Mouse (Mus musculus) telencephalon, adult 2 months (tissue): ENCODE measurements around the gene 4930467E23Rik.
"Not testable (repeated sequence)": the region's sequence is repeated elsewhere in the genome, so short reads cannot be mapped to it uniquely, and the experiment has no call there.

ENCODE experiments used
- DNase-seq: peaks from one replicate; pipeline ENCODE4 v3.0.0-alpha.2; 2011; ENCODE audit warnings: low read depth, low spot score

4930467E23Rik gene

GRCm38 (mm10) chr8:19780658-19781057, 51.3 kb downstream of the 4930467E23Rik start:
- DNase-seq = not testable (repeated sequence)

DNA sequence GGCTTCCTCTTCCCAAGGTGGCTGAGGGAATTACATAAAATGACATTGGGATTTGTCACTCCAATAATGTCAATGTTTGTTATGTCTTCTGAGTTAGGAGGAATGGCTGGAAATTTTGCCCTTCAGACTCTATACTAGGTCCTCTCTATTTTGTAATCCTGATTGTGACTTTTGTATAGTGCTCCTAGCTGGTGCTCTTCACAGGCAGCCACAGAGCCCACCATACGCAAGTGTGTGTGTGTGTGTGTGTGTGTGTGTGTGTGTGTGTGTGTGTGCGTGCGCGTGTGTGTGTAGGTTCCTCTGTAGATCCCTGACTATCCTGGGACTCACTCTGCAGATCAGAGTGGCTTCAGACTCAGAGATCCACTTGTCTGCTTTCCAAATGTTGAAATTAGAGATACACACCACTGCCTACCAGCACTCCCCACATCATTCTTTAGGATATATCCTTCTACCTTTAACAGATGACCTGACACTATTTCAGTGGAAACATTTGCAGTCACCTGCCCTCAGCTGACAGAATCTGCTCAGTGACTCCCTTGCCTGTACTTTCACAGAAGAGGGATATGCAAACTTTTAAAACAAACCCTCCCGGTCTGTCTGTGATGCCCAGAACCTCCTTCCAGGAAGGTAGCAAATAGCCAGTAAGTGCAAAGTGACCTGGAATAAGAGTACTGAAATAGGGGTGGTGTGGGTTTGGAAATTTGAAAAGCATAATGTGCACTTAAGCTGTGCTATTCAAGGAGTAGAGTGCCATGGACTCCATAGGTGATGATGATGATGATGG, 52.1 kb downstream of the 4930467E23Rik start:
- DNase-seq = not testable (repeated sequence)

GRCm38 (mm10) chr8:19782736-19783135, 53.4 kb downstream of the 4930467E23Rik start:
- not testable (repeated sequence) for DNase-seq

GRCm38 (mm10) chr8:19783860-19784259, 54.5 kb downstream of the 4930467E23Rik start:
- DNase-seq = not testable (repeated sequence)

DNA sequence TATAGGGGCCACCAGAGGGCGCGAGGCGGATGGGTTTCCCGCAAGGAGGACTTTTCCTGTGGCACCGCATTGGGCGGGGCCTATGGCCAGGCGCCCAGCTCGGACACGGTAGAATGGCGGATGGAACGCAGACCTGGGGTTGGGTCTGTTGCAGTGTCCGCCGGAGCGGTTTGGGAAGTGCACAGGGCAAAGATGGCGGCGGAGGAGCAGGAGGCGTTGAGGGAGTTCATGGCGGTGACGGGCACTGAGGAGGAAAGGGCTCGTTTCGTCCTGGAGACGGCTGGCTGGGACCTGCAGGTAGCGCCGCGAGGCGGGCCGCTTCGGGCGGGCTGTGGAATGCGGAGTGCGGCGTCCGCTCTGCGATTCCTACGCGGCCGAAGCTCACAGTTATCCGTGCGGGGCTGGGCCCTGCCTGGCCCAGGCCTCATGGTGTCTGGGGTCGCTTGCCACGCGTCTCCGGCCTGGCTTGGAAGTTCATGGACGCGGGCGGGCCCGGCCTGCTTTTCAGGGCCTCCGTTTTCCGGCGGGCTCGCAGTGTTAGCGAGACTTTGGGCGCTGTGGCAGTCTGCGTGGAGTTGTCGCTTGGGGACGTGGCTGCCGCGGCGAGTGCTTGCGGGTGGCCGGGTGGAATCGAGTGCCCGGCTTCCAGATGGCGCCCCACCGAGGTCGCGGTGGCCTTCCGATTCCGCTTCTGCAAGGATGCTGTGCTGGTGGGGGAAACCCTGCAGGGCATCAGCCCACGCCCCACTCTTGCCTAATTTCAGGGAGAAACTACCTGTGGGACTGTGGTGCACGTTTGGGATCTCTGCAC, 55.4 kb downstream of the 4930467E23Rik start:
- peak; percentile 96 for DNase-seq

DNA sequence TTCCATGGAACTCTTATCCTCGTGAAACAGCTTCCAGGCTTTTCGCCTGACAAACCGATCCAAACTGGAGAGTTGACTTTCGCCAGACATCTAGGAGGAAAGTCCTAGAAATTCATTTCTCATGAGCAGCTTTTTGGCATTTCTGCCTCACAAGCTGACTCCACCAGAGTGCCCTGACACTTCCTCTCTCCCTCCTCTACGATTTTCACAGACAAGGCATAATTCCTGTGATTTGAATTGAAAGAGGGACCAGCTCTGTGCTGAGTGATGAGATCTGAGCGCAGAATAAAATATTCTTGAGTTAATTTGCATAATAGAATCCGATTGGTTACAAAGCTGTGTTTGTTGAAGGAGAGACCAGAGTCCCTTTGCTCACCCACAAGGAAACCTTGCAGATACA, 63.3 kb downstream of the 4930467E23Rik start:
- peak; percentile 2 for DNase-seq
